Mouse (Mus musculus): ENCODE measurements around the gene Rnf34. TPM values are rescaled to one million over a fixed set of nuclear protein-coding genes. Genes with fewer than 3 reads are reported as not detected.
A peak's percentile ranks its signal among the peaks of the same experiment; 100 is the strongest.

Gene Rnf34
- polyA plus RNA-seq, 2 experiments = 6.6 to 12.2 TPM

DNA sequence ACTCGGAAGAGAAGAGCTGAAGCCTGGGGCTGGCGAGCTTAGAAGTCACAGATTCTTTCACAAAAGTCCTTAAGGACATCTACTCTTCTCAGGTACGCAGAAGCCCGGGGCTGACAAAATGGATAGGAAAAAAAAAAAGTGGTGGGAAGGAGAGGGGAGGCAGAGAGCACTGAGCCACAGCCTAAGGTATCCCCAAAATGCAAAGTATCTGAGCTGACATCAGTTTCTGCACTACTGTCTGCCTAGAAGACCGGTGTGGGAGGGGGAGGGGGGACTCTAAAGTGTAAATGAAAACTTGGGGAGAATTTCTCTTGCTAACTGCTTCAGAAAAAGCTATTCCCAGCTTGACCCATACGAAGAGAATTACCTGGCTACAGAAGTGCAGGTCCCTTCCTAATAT, 48.3 kb downstream of the Rnf34 start:
- DNase-seq (ENCODE audit: low read depth in 3 of 3, low spot score in 3 of 3) (no peak), ATAC-seq (ENCODE audit: insufficient read depth) (no peak)
- TF ChIP-seq CTCF (IDR thresholded peaks at IDR 0.05; ENCODE audit: low read depth) = no peak
- no peak for TF ChIP-seq EP300 (IDR thresholded peaks at IDR 0.05; ENCODE audit: low read depth)
- Histone ChIP-seq H3K36me3 (replicated peaks; ENCODE audit: control insufficient read depth, insufficient read depth, low read depth) (no peaks in the 10 kb centered on the region), H3K27ac (no peak overlapping the region), H3K9ac (replicated peaks) (no peak overlapping the region), H3K4me1 (replicated peaks; ENCODE audit: control insufficient read depth in 2 of 2, insufficient read depth in 2 of 2, low read length in 1 of 2) (peaks cover 14 to 44% of the 10 kb centered on the region in 2 experiments), H3K9me3 (ENCODE audit: control insufficient read depth, low read length) (no peaks in the 10 kb centered on the region), H3K4me2 (ENCODE audit: low read depth) (peak overlapping the region; percentile 91; the same call in 1 of the 2 replicates), H3K4me3 (ENCODE audit: insufficient read depth in 1 of 2, low read depth in 2 of 2, low read length in 2 of 2) (no peak overlapping the region), H3K27me3 (ENCODE audit: control insufficient read depth, insufficient read depth, low read length) (no peaks in the 10 kb centered on the region)
- WGBS (ENCODE audit: insufficient replicate concordance) = 70% methylated on average over 6 of the region's 6 CpGs

DNA sequence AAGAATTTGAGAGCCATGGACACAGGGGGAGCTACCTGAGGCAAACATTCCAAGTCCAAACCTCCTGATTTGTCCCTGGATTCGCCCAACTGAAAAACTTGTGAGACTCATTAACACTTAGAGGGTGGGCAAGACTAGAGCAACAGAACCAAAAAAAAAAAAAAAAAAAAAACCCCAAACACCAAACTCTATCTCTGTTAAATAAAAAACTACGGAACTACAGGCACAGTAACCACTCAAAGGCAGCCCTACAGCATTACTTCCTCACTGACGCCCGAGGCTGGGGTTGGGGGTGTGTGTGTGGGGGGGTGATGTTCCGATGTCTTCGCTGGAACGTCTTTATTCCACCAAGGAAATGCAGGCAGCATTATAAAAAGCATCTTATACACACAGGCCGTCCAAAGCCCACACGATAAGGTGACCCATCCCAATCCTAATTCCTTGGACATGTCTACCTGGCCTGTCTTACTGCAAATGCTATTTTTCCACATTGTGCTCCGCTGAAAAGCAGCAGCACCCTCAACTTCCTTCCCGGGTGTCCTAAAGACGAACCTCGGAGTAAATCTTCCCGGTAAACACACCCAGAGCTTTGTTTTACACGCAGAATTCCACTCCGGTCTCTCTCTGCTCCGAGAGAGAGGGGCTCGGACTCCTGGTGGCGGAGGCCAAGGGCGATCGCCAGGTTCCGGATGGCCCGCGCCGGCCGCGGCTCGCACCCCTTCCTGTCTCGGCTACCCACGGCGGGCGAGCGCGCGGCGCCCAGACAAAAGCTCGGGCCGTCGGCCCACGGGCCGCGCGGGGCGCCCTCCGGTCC, 49.3 kb downstream of the Rnf34 start:
- H3K4me3 ChIP-seq (ENCODE audit: insufficient read depth in 1 of 2, low read depth in 2 of 2, low read length in 2 of 2) = peak overlapping the region; percentile 66 to 78
- under 1% methylated on average over 42 of the region's 45 CpGs for WGBS (ENCODE audit: insufficient replicate concordance)
- no peak for ATAC-seq (ENCODE audit: insufficient read depth)
- peaks cover 14 to 51% of the 10 kb centered on the region in 2 experiments for H3K4me1 ChIP-seq (replicated peaks; ENCODE audit: control insufficient read depth in 2 of 2, insufficient read depth in 2 of 2, low read length in 1 of 2)
- no peak for TF ChIP-seq EP300 (IDR thresholded peaks at IDR 0.05; ENCODE audit: low read depth)
- TF ChIP-seq CTCF (IDR thresholded peaks at IDR 0.05; ENCODE audit: low read depth) = no peak
- no peak overlapping the region; the same call in 1 of the 2 replicates for H3K27ac ChIP-seq
- H3K27me3 ChIP-seq (ENCODE audit: control insufficient read depth, insufficient read depth, low read length) = no peaks in the 10 kb centered on the region
- H3K9ac ChIP-seq (replicated peaks) = peak overlapping the region; percentile 70
- H3K36me3 ChIP-seq (replicated peaks; ENCODE audit: control insufficient read depth, insufficient read depth, low read depth) = no peaks in the 10 kb centered on the region
- no peaks in the 10 kb centered on the region for H3K9me3 ChIP-seq (ENCODE audit: control insufficient read depth, low read length)
- H3K4me2 ChIP-seq (ENCODE audit: low read depth) = peak overlapping the region; percentile 91
- no peak for DNase-seq (ENCODE audit: low read depth in 3 of 3, low spot score in 3 of 3)

- WGBS (ENCODE audit: insufficient replicate concordance) = under 1% methylated on average over 119 of the region's 120 CpGs
- Histone ChIP-seq H3K9me3 (ENCODE audit: control insufficient read depth, low read length) (no peaks in the 10 kb centered on the region), H3K4me2 (ENCODE audit: low read depth) (peak overlapping the region; percentile 91), H3K4me3 (ENCODE audit: insufficient read depth in 1 of 2, low read depth in 2 of 2, low read length in 2 of 2) (peak overlapping the region; percentile 66 to 78), H3K27ac (peak overlapping the region; percentile 7; the same call in 1 of the 2 replicates), H3K27me3 (ENCODE audit: control insufficient read depth, insufficient read depth, low read length) (no peaks in the 10 kb centered on the region), H3K36me3 (replicated peaks; ENCODE audit: control insufficient read depth, insufficient read depth, low read depth) (no peaks in the 10 kb centered on the region), H3K9ac (replicated peaks) (peak overlapping the region; percentile 70), H3K4me1 (replicated peaks; ENCODE audit: control insufficient read depth in 2 of 2, insufficient read depth in 2 of 2, low read length in 1 of 2) (peaks cover 14 to 51% of the 10 kb centered on the region in 2 experiments)
- DNase-seq (ENCODE audit: low read depth in 3 of 3, low spot score in 3 of 3) (peak; percentile 77 to 80 (median 79)), ATAC-seq (ENCODE audit: insufficient read depth) (peak; percentile 97)
- TF ChIP-seq CTCF (IDR thresholded peaks at IDR 0.05; ENCODE audit: low read depth) = no peak
- TF ChIP-seq EP300 (IDR thresholded peaks at IDR 0.05; ENCODE audit: low read depth) = no peak
Observed at GRCm38 (mm10) chr5:122899777-122900557, 50.1 kb downstream of the Rnf34 start.

- H3K9ac ChIP-seq (replicated peaks) = peak overlapping the region; percentile 67
- 6% methylated on average over 32 of the region's 33 CpGs for WGBS (ENCODE audit: insufficient replicate concordance)
- peak overlapping the region; percentile 91 for H3K4me2 ChIP-seq (ENCODE audit: low read depth)
- H3K27me3 ChIP-seq (ENCODE audit: control insufficient read depth, insufficient read depth, low read length) = no peaks in the 10 kb centered on the region
- no peak for DNase-seq (ENCODE audit: low read depth in 3 of 3, low spot score in 3 of 3)
- H3K9me3 ChIP-seq (ENCODE audit: control insufficient read depth, low read length) = no peaks in the 10 kb centered on the region
- peaks cover 14 to 48% of the 10 kb centered on the region in 2 experiments for H3K4me1 ChIP-seq (replicated peaks; ENCODE audit: control insufficient read depth in 2 of 2, insufficient read depth in 2 of 2, low read length in 1 of 2)
- TF ChIP-seq EP300 (IDR thresholded peaks at IDR 0.05; ENCODE audit: low read depth) (no peak), CTCF (IDR thresholded peaks at IDR 0.05; ENCODE audit: low read depth) (no peak)
- H3K4me3 ChIP-seq (ENCODE audit: insufficient read depth in 1 of 2, low read depth in 2 of 2, low read length in 2 of 2) = peak overlapping the region; percentile 66 to 78
- no peak for ATAC-seq (ENCODE audit: insufficient read depth)
- H3K36me3 ChIP-seq (replicated peaks; ENCODE audit: control insufficient read depth, insufficient read depth, low read depth) = no peaks in the 10 kb centered on the region
- H3K27ac ChIP-seq = no peak overlapping the region; the same call in 1 of the 2 replicates
Observed at GRCm38 (mm10) chr5:122900558-122901171, 50.8 kb downstream of the Rnf34 start.
